Mouse (Mus musculus) ZHBTc4 (cell line): ENCODE data around the gene Slc30a1.

Source experiments
- DNase-seq: peaks from one replicate; pipeline ENCODE4 v3.0.0-alpha.2; 2011; ENCODE audit warnings: low read depth, low spot score

Slc30a1 gene

GRCm38 (mm10) chr1:191906571-191907430, at the start of gene Slc30a1:
Gene Slc30a1 (plus strand): TSS chr1:191906767.
- DNase-seq: peak; percentile 98

GRCm38 (mm10) chr1:191856886-191857651, 49.5 kb upstream of the Slc30a1 start:
- no peak for DNase-seq

GRCm38 (mm10) chr1:191858136-191858535, 48.4 kb upstream of the Slc30a1 start:
- no peak for DNase-seq

- no peak for DNase-seq
Observed at GRCm38 (mm10) chr1:191859847-191860246, 46.7 kb upstream of the Slc30a1 start.

- no peak for DNase-seq
Observed at GRCm38 (mm10) chr1:191861247-191861646, 45.3 kb upstream of the Slc30a1 start.

GRCm38 (mm10) chr1:191863833-191864550, 42.6 kb upstream of the Slc30a1 start:
- DNase-seq: no peak

- no peak for DNase-seq
Observed at GRCm38 (mm10) chr1:191864551-191865027, 42.0 kb upstream of the Slc30a1 start.

- no peak for DNase-seq
Observed at GRCm38 (mm10) chr1:191872076-191872710, 34.4 kb upstream of the Slc30a1 start.

- no peak for DNase-seq
Observed at GRCm38 (mm10) chr1:191875006-191875405, 31.6 kb upstream of the Slc30a1 start.

- DNase-seq: no peak
Observed at GRCm38 (mm10) chr1:191875683-191876305, 30.8 kb upstream of the Slc30a1 start.

- DNase-seq: no peak
Observed at GRCm38 (mm10) chr1:191877681-191878080, 28.9 kb upstream of the Slc30a1 start.

GRCm38 (mm10) chr1:191878518-191878921, 28.0 kb upstream of the Slc30a1 start:
- DNase-seq: no peak

GRCm38 (mm10) chr1:191880247-191880646, 26.3 kb upstream of the Slc30a1 start:
- peak; percentile 41 for DNase-seq

- DNase-seq: no peak
Observed at GRCm38 (mm10) chr1:191880921-191881609, 25.5 kb upstream of the Slc30a1 start.

GRCm38 (mm10) chr1:191881663-191882062, 24.9 kb upstream of the Slc30a1 start:
- no peak for DNase-seq

GRCm38 (mm10) chr1:191882474-191883206, 23.9 kb upstream of the Slc30a1 start:
- DNase-seq: no peak

GRCm38 (mm10) chr1:191883654-191884053, 22.9 kb upstream of the Slc30a1 start:
- no peak for DNase-seq

GRCm38 (mm10) chr1:191891912-191892311, 14.7 kb upstream of the Slc30a1 start:
- DNase-seq: no peak

- DNase-seq: no peak
Observed at GRCm38 (mm10) chr1:191894386-191894785, 12.2 kb upstream of the Slc30a1 start.

GRCm38 (mm10) chr1:191894857-191895256, 11.7 kb upstream of the Slc30a1 start:
- DNase-seq: no peak
